Mouse (Mus musculus): ENCODE measurements around the gene Acvr2b. TPM values are rescaled to one million over a fixed set of nuclear protein-coding genes. Genes with fewer than 3 reads are reported as not detected.

The Acvr2b gene
- total RNA-seq, 2 experiments from 2014 or later, result 11.5 to 15.0 TPM

DNA sequence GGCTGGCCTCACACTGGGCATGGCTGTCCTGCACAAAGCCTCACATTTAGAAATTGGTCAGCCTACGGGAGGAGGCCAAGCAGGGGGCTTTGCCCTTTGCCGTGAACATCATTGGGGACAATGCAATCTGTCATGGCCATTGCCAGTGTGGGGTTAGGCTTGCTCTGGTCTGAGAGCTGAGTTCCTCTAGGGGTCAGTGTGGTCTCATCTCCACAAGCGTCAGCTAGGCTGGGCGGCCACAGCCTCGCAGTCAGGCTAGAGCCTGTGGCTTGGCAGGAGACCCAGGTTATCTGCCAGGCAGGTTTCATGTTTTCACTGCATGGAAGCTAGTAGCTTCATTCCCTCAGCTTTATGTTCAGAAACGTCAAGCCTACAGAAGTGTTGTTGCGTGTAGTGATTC lies 63.7 kb downstream of the Acvr2b start:
- intact Hi-C loops (cut with DNase I), result loop anchor here (1.0 to 10.0 kb wide), 2 partner anchors 115 to 289 kb away; no protein-coding TSS in a partner anchor
- peak; percentile 37 to 62 for DNase-seq

DNA sequence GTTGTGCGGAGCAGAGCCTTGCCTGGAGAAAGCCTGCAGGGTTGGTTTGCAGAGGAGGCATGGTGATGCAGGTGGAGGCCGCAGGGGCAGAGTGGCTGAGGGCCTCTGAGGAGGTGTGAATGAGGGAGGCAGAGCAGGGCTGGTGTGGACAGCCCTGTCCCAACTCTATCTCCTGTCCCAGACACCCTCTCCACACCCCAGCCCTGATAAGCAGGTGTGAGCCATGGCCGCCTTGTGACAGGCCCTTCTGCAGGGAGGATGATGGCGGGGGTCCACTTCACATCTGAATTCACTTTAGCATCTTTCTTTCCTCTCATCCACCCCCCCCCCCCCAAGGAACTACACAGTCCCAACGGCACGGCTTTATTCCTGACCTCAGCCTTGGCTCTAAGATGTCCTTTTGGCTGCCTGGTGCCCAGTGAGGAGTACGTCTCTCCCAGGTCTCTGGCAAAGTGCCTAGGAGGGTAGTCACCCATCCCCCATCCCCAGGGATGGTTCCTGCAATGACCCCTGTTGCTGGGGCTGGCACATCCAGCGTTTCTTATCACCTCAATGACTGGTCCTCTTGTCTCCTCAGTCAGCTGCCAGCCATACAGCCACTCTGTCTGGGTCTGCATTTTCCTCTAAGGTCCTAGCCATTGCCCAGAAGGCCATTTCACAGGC lies 67.9 kb downstream of the Acvr2b start:
- intact Hi-C loops (cut with DNase I), result loop anchor here (10.0 kb wide), 1 partner anchor 285 kb away; no protein-coding TSS in a partner anchor
- DNase-seq, result no peak

DNA sequence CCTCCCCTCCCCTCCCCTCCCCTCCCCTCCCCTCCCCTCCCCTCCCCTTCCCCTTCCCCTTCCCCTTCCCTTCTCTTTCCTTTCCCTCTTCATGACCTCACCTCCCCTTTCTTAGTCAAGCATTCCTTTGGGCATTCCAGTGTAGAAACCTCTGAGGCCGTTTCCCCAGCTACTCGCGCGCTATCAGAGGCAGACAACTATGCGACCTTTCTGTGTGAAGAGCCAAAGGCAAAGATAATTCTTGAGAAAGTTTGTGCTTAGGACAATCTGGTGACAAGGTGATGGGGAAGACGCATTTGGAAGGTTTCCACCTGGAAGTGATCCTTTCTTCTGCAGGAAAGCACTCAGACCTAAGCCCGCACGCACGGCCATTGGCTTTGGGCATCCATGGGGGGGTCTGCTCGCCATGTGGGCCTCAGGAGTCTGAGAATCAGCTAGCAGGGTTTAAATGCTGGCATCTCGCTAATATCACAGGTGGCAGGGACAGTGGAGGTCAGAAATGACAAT lies 70.5 kb downstream of the Acvr2b start:
- intact Hi-C loops (cut with DNase I), result no loop called here
- no peak for DNase-seq

DNA sequence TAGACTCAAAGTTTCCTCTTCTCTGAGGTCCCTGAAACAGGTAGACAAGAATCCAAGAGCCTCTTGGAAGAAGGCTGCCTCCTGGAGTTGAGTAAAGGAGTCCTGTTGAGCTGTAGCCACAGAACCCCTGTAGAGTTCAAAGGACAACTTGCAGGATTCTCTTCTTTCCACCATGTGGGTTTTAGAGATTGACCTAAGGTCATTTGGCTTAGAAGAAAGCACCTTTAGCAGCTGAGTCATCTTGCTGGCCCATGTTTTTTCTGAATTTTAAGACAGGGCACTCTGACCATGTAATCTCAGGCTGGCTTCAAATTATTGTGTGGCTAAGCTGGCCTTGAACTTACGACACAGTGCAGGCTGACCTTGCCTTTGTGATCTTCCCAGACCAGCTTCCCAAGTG lies 71.1 kb downstream of the Acvr2b start:
- no peak for DNase-seq
- intact Hi-C loops (cut with DNase I), result no loop called here

DNA sequence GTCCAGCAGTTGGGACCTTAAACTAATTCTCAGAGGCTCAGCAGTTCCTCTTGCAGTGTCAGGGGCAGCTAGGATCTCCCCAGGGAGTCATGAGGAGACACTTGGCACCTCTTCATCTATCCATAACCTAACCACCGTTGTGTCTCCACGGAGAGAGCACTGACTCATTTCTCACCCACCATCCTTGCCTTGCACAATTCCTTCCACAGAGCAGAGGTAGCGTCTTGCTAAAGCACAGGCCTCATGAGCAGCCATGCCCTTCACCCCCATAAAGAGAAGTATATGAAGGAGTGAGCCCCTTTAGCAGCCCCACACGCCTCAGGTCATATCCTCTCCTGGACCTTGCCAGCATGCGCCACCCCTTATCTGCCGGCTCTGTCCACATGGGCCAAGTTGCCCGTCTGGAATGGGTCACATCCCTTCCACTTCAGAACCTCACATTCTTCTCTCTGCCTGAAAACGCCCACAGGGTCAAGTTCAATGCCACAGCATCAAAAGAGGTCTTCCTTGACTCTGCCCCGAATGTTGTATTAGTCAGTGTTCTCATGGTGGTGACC lies 71.8 kb downstream of the Acvr2b start:
- no peak for DNase-seq
- intact Hi-C loops (cut with DNase I), result no loop called here

DNA sequence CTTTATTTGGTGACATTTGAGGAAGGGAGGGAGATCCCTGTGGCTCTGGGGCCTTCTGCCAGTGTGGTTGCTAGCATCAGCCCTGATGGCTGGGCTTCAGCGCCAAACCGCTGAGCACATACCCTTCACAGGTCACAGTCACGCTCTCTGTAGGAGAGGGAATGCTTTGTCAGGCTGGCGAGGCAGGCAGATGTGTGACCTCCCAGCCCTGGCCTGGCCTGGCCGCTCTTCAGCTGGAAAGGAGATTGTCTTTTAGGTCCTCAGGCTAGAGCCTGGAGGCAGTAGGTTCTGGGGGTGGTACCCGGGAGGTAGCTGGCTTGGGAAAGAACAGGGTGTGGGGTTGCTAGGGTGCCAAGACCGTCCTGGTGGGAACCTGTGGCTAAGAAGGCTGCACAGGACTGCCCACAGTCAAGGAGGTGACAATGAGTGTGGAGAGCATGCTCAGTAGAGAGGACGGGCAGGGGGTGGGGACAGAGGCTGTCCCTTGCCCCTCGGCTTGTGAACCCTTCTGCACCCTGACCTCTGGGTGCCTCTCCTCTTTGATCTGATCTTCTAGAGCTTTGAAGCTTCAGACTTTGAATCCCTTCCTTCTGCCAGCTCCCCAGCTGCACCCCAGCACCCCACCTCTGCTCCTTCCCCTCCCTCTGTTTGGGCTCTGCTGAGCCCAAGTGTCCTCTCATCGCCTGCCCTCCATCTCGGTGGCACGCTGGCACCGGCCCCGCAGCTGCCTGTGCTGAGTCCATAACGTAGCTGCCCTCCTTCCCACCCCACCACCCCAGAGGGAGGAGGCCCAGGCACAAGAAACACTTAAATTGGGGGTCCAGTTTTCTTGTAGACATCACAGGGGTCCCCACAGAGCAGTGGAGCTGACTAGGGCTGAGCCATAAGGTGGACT lies 73.0 kb downstream of the Acvr2b start:
- intact Hi-C loops (cut with DNase I), result no loop called here
- no peak for DNase-seq

DNA sequence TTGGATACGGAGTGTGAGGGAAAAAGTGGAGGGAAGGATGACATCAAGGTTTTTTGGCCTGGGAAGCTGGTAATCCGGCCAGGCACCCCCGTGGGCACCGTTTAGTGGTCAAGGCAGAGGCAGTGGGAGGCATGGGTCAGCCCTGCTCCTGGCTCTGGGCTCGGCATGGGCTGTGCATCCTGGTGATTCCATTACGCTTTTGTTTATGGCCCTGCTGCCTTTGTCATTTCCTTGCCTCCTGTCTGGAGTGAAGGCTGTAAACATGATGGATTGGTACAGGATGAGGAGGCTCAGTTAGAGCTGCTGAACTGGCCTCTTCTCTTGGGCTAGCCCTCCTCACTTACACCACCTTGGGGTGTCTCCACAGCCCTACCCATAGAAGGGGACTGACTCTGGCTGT lies 75.8 kb downstream of the Acvr2b start:
- DNase-seq, result no peak
- intact Hi-C loops (cut with DNase I), result no loop called here

DNA sequence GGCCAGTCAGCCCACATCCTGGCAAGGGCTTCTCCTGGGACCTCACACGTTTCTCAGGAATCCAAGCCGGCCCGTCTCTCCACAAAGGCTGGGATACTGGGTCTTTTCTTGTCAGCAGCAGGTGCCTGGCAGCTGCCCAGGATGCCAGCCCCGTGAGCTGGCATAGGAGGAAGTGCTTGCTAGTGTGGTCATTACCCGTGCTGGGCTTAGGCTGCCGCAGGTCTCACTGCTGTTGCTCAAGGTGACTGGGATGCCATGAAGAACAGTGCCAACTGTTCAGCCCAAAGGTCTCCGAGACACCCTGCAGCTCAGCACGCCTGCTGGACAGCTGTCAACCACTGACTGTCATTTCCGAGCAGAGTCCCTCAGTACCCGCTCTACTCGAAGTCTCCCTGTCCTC lies 76.4 kb downstream of the Acvr2b start:
- intact Hi-C loops (cut with DNase I), result no loop called here
- DNase-seq, result no peak

DNA sequence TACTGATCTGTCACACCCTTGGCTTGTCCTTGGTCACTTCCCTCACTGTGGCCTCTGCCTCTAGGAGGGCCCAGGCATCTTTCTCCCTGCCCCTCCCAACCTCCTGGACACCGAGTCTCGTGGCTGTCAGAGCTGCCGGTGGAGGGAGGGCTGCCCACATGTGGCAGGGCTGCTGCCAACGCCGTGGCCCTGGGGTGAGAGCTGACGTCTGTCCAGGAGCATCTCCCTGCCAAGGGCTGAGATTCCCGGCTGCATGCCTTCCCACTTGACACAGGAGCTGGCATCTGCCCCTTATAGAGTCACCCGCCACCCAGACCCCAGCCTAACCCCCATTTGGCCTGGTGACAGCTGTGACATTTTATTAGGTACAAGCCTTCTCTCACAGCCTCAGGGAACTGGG lies 77.4 kb downstream of the Acvr2b start:
- DNase-seq, result peak; percentile 37 to 69
- intact Hi-C loops (cut with DNase I), result no loop called here

DNA sequence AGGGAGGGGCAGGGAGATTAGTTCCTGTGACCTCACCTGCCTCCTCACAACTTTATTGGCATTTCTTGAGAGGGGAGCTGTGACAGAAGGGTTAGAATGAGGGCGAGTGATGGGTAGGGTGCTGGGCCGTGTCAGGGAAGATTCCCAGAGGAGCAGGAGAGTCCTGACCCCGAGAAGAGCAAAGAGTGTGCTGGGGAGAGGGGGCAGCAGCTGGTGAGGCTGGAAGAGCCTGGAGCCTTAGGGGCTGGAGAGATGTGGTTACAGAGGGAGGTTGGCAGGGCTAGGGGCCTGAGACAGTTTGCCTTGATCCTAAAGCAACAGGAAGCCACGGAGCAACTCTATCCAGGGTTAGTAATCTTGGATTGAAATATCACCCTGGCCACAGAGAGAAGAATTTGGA lies 79.7 kb downstream of the Acvr2b start:
- intact Hi-C loops (cut with DNase I), result no loop called here
- DNase-seq, result no peak

DNA sequence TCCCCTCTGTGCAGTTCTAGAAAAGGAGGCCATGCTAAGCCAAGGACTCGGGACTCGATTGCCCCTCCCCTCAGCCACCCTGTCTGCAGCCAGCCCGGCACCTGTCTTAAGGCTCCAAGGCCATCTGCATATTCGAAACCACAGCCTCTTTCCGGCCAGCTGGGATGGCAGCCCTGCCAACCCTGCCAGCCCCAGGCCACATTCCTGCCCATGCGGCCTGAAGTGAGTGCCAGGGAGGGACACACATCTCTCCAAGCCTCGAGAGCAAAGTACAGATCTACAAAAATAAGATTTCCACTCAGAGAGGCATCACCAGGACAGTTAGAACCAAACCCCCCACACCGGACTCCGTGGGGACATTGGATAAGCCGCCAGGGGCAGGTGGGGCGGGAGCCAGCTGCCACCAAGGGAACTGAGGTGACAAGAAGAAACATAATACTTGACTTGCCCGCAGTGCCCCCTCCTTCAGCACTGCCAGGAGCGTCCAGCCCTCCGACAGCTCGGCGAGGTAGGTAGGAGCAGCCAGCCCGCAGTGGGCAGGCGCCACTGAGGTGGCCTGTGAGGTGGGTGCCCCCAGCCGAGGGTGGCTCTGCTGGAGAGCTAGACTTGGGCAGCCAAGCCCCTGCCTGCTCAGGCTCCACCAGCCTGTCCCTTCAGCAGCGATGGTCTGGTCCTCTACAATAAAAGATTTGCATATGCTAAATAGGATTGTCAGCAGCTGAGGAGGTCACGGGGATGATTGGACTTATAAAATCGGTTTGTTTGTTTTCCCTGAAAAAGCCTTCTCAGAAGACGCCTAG lies 81.8 kb downstream of the Acvr2b start:
- intact Hi-C loops (cut with DNase I), result no loop called here
- peak; percentile 40 to 64 for DNase-seq

DNA sequence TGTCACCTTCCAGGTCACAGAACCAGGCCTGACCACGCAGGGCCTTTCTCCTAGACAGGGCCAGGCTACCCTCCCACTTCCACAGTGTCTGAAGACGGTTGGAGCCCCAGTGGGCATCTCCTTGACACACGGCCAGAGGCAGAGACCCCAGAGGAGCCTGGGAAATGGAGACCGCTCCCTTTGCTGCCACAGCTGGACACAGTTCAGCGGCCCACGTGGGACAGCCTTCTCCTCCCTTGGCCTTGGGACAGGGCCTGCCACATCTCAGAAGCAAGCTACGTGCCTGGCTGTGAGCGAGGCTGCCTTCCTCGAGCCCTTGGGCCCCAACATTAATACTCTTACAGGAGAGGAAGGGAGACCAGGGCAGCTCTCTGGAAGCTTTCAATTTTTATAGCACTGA lies 82.5 kb downstream of the Acvr2b start:
- intact Hi-C loops (cut with DNase I), result no loop called here
- DNase-seq, result no peak

Other genes starting within 250 kb of the Acvr2b start
- under 1 TPM; 0.31 to 0.54 TPM for gene Acaa1b, start 245.0 kb upstream of the Acvr2b start, total RNA-seq (2021)
- gene Gm47289, start 243.0 kb upstream of the Acvr2b start, total RNA-seq (2021), result not detected
- gene Slc22a13, start 193.0 kb upstream of the Acvr2b start, total RNA-seq (2021), result under 1 TPM in 1 of 2 experiments, not detected in 1; 0.13 TPM
- 10 to 100 TPM; 48.4 to 51.0 TPM for gene Oxsr1, start 79.7 kb upstream of the Acvr2b start, total RNA-seq (2021)
- gene Acaa1a, start 62.4 kb upstream of the Acvr2b start, total RNA-seq (2021), result 10 to 100 TPM; 35.4 to 38.2 TPM
- 1 to 10 TPM; 4.1 to 5.0 TPM for gene Myd88, start 60.7 kb upstream of the Acvr2b start, total RNA-seq (2021)
- gene Xylb, start 44.7 kb upstream of the Acvr2b start, total RNA-seq (2021), result under 1 TPM in 1 of 2 experiments, not detected in 1; 0.37 TPM
- not detected for gene Slc22a14, start 36.6 kb upstream of the Acvr2b start, total RNA-seq (2021)
- gene Exog, start 42.8 kb downstream of the Acvr2b start, total RNA-seq (2021), result 1 to 10 TPM; 1.2 to 1.4 TPM
- gene Scn5a, start 176.9 kb downstream of the Acvr2b start, total RNA-seq (2021), result under 1 TPM; 0.10 TPM